Comparison of ENCODE assay signal across 16 mouse cellular contexts in the genomic region with DNA sequence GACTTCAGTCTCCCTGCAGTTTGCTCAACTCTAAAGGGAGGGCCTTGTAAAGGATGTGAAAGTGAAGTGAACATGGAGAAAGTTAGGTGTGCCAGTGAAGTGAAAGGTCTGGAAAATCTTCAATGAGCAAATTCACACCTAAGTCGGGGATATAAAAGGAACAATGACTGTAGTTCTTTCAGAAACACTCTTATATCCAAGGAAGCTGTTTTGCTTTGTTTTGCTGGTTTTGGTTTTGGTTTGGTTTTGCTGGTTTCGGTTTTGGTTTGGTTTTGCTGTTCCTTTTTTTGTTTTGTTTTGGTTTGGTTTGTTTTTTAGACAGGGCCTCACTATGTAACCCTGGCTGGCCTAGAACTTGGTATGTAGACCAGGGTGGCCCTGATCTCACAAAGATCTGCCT.
DNase-seq lines count a peak whose midpoint lies in the region; ATAC-seq lines count a peak whose summit lies in the region.
"Had no signal": no experiment of that assay in that cellular context is flagged by ENCODE, and none has a peak within 500 bp of the region (broad histone marks: within the 10 kb centered on the region; RNA-seq: fewer than 3 reads in every experiment).

No protein-coding gene starts in this region.

- no peaks in the 10 kb centered on the region for H3K36me3 ChIP-seq in liver, embryonic 12.5 days
- H3K36me3 ChIP-seq: hindbrain, embryonic 15.5 days; stomach, embryonic 15.5 days had no signal

- no peaks in the 10 kb centered on the region for H3K27me3 ChIP-seq in liver, embryonic 12.5 days (replicated peaks)
- H3K27me3 ChIP-seq: hindbrain, embryonic 15.5 days; stomach, embryonic 15.5 days had no signal

- 0 out of 2 replicates have a peak overlapping the region, but pooled peaks have one; percentile 22 for H3K9ac ChIP-seq in liver, embryonic 12.5 days
- H3K9ac ChIP-seq: hindbrain, embryonic 15.5 days; stomach, embryonic 15.5 days had no signal

- H3K4me2 ChIP-seq in liver, embryonic 12.5 days: peak overlapping the region; percentile 27; the same call in 1 of the 2 replicates
- H3K4me2 ChIP-seq: hindbrain, embryonic 15.5 days; stomach, embryonic 15.5 days had no signal

- H3K27ac ChIP-seq in liver, embryonic 12.5 days: peak overlapping the region; percentile 8; the same call in 1 of the 2 replicates
- H3K27ac ChIP-seq: hindbrain, embryonic 15.5 days; stomach, embryonic 15.5 days had no signal

- no peak for DNase-seq in liver
- DNase-seq in naive thymus-derived CD4-positive, alpha-beta T cell, adult 2 months (ENCODE audit: low read depth): peak; percentile 75
- no peak for DNase-seq in gastrocnemius, adult 18-20 months (ENCODE audit: low spot score)
- no peak for DNase-seq in urinary bladder, postnatal 14 days (ENCODE audit: low spot score)
- DNase-seq in adrenal gland, postnatal 14 days: no peak
- DNase-seq: cerebellum, postnatal 25 days; heart, adult 11 months; heart, postnatal 10 days; kidney, adult 8-10 months; lung, adult 2 months had no signal

- H3K4me3 ChIP-seq in liver, embryonic 12.5 days: no peak overlapping the region
- H3K4me3 ChIP-seq: hindbrain, embryonic 15.5 days; myocyte; stomach, embryonic 15.5 days had no signal

- WGBS in liver, embryonic 12.5 days (ENCODE audit: insufficient replicate concordance): 77% methylated on average over 2 of the region's 2 CpGs

- no peaks in the 10 kb centered on the region for H3K9me3 ChIP-seq in liver, embryonic 12.5 days (replicated peaks)
- H3K9me3 ChIP-seq: hindbrain, embryonic 15.5 days; stomach, embryonic 15.5 days had no signal

- peaks cover 19% of the 10 kb centered on the region for H3K4me1 ChIP-seq in liver, embryonic 12.5 days
- H3K4me1 ChIP-seq: hindbrain, embryonic 15.5 days; stomach, embryonic 15.5 days had no signal

- ATAC-seq in liver, embryonic 12.5 days: no peak
- peak; percentile 69 for ATAC-seq in CD4-positive, CD25-positive, alpha-beta regulatory T cell, adult 4 months
- ATAC-seq in hematopoietic stem cell, adult 5-6 weeks (replicated peaks in 1 of 2; ENCODE audit: insufficient read depth in 1 of 2, low FRiP score in 2 of 2, low TSS enrichment in 1 of 2, low read depth in 1 of 2, poor library complexity in 2 of 2, severe bottlenecking in 2 of 2): peak; percentile 38 to 43; a peak in 2 of 4 replicates
